Mouse (Mus musculus): Measurements from ENCODE around the gene Sema5b.
"Not testable (repeated sequence)": the region's sequence is repeated elsewhere in the genome, so short reads cannot be mapped to it uniquely, and the experiment has no call there.

Gene Sema5b

GRCm38 (mm10) chr16:35555596-35556482 lies 14.9 kb downstream of the Sema5b start:
- peak in 1 of 2 experiments; percentile 27 for DNase-seq

GRCm38 (mm10) chr16:35557038-35557437 lies 16.1 kb downstream of the Sema5b start:
- DNase-seq = no peak

- DNase-seq = no peak
These were observed 20.6 kb downstream of the Sema5b start for GRCm38 (mm10) chr16:35561541-35561940.

GRCm38 (mm10) chr16:35564246-35564905 lies 23.4 kb downstream of the Sema5b start:
- no peak for DNase-seq

- not testable (repeated sequence) for DNase-seq
These were observed 24.7 kb downstream of the Sema5b start for GRCm38 (mm10) chr16:35565601-35566000.

GRCm38 (mm10) chr16:35568225-35568880 lies 27.4 kb downstream of the Sema5b start:
- DNase-seq = no peak

- no peak for DNase-seq
These were observed 28.4 kb downstream of the Sema5b start for GRCm38 (mm10) chr16:35569347-35569746.

GRCm38 (mm10) chr16:35569758-35570157 lies 28.8 kb downstream of the Sema5b start:
- DNase-seq = peak in 1 of 2 experiments; percentile 38

- DNase-seq = no peak
These were observed 29.7 kb downstream of the Sema5b start for GRCm38 (mm10) chr16:35570627-35571026.

- DNase-seq = no peak
These were observed 32.6 kb downstream of the Sema5b start for GRCm38 (mm10) chr16:35573586-35573985.

- DNase-seq = no peak
These were observed 36.4 kb downstream of the Sema5b start for GRCm38 (mm10) chr16:35577181-35577941.

GRCm38 (mm10) chr16:35581299-35581698 lies 40.4 kb downstream of the Sema5b start:
- DNase-seq = no peak

- DNase-seq = no peak
These were observed 42.7 kb downstream of the Sema5b start for GRCm38 (mm10) chr16:35583551-35584080.

- DNase-seq = no peak
These were observed 44.3 kb downstream of the Sema5b start for GRCm38 (mm10) chr16:35585126-35585694.

- DNase-seq = no peak
These were observed 46.3 kb downstream of the Sema5b start for GRCm38 (mm10) chr16:35587046-35587779.

- no peak for DNase-seq
These were observed 47.0 kb downstream of the Sema5b start for GRCm38 (mm10) chr16:35587866-35588465.

GRCm38 (mm10) chr16:35588731-35589151 lies 47.8 kb downstream of the Sema5b start:
- DNase-seq = no peak

- DNase-seq = peak; percentile 32 to 56
These were observed 50.8 kb downstream of the Sema5b start for GRCm38 (mm10) chr16:35591756-35592155.

GRCm38 (mm10) chr16:35592274-35593065 lies 51.5 kb downstream of the Sema5b start:
- peak; percentile 78 to 85 for DNase-seq

- DNase-seq = no peak
These were observed 52.5 kb downstream of the Sema5b start for GRCm38 (mm10) chr16:35593474-35593873.
